Mouse (Mus musculus) erythroid progenitor cell, adult 5-6 weeks (primary cell): Measurements from ENCODE around the gene Vamp8. TPM values are rescaled to one million over a fixed set of nuclear protein-coding genes. Genes with fewer than 3 reads are reported as not detected.
A peak's percentile ranks its signal among the peaks of the same experiment; 100 is the strongest.

Experiments used
- ATAC-seq: replicated peaks from 2 replicates; pipeline ENCODE4 v1.8.0; 2016; ENCODE audit warnings: moderate number of reproducible peaks, mild to moderate bottlenecking, moderate TSS enrichment, inconsistent platforms; ENCODE audit not compliant: poor library complexity, low FRiP score, severe bottlenecking
- total RNA-seq, 2 experiments: library from RNA; stranded (forward) in 1 of 2; stranded (reverse) in 1 of 2; fragments of 150-400 nt in 1 of 2; fragments of 186-747, 209-891 nt in 1 of 2; gene quantifications; 2 replicates each; pipeline versions ENCODE4 v1.2.3 to v1.2.4; 2015 to 2017; ENCODE audit warnings: low replicate concordance in 2 of 2

Gene Vamp8
- total RNA-seq, 2 experiments from 2014 or later: 229 to 259 TPM

DNA sequence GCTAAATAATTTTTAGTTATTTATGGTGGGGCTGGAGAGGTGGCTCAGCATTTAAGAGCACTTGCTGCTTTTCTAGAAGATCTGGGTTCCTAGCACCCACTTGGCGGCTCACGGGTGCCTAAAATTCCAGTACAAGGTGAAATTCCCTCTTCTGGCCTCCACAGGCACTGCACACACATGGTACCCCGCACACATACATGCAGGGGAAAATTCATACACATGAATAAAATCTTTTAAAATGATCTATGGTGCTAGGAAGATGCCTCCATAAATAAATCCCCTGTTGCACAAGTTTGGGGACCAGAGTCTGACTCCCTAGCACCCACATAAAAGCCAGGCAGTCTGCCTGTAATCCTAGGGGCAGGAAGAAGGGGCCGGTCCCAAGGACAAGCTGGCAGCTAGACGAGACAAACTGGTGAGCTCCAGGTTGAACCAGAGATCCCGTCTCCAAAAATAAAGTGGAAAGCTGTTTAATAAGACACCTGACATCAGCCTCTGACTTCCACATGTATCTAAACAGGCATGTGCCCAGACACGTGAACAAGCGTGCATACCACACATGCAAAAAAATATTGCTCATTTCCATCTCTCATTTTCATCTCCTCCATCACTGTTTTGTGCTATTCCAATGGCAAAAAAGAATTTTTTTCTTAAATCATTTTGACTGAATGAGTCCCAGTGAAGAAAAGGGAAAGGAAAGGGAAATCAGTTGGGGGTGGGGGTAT is 11.8 kb downstream of the Vamp8 start:
- ATAC-seq: no peak

DNA sequence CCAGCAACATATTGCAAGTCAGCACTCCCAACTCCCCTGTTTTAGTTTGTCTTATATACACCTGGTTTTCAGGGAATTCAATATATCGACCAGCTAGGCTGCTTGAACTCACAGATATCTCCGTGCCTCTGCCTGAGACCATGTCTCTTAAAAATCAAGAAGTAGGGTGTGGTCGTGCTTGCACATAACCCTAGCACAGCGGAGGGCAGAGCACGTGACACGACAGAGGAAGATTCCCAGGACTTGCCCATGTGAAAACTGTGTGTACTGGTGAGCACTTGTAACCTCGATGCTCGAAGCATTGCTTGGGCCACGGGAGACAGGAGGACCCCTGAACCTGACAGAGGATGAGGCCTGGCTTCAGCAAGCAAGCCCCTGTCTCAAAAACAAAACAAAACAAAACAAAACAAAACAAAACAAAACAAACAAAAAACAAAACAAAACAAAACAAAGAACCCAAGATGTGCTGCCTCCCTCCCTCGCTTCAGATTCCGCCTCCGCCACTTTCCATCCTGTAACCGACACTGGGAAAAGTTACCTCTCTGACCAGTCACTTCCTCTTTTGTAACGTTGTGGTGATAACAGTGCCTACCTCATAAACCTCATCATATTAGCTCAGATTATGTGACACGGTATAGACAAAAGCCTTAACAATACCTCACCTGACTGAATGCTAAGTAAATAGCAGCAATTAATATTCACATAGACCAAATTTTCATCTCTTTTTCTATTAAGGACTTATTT is 15.5 kb downstream of the Vamp8 start:
- peak; percentile 73 for ATAC-seq

DNA sequence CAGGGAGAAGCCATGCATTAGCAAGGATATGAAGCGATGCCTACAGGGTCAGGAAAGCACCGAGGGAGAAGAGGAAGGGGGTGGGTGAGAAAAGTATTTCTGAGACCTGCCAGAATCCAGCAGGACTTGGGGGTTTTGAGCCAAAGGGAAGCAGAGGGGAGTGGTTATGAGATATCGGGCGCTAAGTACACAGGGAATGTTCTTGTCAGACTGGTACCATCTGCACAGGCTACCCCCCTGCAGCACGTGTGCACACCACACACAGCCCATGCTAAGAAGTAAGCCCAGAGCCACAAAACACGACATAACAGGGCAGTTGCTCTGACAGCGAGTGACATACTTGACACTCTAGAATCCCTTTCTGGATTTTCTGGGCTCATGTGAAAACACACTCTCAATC is 16.3 kb downstream of the Vamp8 start:
- ATAC-seq: no peak

DNA sequence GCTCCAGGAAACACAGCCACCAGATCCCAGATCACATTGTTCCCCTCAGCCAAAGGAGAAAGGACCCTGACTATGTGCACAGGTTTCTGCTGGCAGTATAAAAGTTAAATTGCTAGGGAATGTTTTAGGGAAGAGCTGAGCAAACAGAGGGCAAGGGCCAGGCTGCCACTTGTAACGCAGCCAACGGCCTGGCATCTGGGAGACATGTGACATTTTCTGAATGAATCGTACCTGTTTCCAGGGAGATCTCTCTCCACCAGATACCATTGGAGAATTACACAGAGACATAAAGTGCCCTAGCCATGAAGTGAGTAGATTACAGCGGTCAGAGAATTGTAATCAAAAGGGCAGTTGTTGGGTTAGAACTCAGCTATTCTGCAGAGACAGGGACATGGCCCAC is 17.3 kb downstream of the Vamp8 start:
- ATAC-seq: no peak

DNA sequence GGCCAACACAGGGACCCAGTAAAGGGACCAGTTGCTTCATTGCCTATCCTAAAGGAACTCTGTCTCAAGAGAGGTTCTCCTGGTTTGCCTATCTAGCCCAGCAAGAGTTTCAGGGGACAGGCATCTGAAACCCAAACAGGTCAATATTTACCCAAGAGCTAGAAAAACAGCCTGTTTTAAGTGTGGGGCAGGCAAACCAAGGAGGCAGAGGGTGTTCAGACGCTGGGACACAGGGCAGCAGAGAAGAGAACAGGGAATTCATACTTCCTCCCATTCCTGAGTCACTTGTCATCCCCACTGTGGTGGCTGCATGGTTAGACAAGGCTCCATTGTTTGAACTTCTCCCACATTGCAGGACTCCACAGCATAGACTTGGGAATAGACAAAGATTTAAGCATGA is 18.9 kb downstream of the Vamp8 start:
- no peak for ATAC-seq

DNA sequence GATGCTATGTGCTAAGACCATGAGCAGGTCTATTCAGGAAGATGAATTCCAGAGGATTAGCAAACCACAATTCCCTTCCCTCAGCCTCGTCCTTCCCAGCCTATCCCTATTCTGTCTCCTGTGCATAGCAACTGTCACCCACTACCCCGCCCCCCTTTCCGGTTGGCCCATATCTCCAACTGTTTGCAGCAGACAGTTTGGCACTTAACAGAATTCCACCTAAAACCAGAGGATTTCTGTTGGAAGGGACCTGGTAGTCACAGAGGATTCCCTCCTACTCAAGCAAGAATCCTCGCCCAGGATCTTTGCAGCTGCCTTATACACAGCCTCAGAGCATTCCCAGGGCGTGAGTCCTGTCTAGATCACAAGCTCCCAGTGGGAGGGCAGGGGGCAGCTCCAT is 19.4 kb downstream of the Vamp8 start:
- no peak for ATAC-seq

DNA sequence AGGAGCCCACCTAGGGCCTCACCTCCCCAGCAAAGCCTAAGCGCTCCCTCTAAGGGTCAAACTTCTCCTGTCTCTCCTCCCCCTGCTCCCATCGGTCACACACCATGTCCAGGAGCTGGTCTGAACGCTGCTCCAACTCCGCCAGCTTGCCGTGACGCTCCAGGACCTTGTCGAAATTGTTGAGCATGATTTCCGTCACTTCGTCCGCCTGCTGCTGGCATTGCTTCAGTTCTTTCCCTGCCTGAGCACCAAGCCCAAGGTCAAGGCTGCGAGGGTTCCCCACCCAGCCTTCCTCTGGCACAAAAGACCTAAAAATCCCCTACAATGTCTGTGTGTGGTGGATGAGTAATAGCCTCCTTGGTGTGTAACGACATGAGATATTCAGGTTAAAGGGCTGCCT is 20.4 kb downstream of the Vamp8 start:
- no peak for ATAC-seq

DNA sequence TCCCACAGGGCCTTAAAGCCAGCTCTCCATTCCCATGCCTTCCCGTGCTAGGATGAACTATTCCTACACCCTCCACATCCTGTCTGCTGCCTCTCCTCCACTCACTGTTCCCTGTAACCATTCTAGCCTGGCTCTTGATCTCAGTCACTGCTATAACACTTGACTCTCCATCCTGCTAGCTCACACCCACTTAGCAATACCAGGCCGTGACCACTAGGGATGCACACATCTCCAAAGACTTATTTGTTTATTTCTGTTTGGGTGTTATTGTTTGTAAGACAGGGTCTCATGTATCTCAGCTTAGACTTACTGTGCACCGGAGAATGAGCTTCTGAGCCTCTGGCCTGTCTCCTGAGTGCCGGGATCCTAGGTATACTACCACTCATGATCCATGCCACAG is 20.9 kb downstream of the Vamp8 start:
- ATAC-seq: 0 out of 2 replicates have a peak, but pooled peaks have one; percentile 32

DNA sequence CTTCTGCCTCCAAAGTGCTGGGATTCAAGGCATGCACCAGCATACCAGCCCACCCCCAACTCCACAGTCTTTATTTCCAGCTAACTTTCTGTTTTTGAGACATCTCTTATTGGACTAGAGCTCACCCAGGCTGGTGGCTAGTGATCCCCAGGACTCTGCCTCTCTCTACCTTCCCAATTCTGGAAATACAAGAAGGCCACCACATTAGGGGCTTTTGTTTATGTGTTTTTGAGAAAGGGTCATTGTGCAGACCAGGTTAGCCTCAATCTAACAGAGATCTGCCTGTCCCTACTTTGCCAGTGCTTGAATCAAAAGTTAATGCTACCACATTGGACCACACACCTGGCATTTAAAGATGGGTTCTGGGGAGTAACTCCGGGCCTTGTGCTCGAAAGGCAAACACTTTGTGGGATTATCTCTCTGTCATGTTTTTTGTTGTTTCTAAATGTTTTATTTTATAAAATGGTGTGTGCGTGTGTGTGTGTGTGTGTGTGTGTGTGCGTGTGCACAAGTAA is 23.0 kb downstream of the Vamp8 start:
- no peak for ATAC-seq

DNA sequence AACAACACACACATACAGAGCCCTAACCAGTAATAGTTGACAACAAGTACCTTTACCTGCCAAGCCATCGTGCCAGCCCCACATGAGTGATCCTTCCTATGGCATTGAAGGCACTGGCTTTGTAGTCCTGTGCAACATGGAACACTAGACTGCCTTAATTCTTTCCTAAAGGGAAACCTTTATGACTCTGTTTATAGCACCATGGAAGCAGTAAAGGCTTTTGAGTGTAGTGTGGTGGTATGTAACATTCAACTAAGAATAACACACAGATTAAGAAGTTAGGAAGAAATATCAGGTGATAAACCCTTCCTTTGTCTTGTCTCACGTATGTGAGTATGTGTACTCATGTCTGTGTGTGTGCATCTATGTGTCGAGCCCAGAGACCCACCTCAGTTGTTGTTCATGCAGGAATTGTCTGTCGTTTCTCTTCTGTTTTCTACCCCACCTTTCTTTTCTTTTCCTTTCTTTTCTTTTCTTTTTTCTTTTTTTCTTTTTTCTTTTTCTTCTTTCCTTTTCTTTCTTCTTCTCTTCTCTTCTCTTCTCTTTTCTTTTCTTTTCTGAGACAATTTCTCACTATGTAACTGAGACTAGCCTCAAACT is 23.6 kb downstream of the Vamp8 start, which contains the start of gene Rnf181:
Rnf181 (minus strand) TSS at position 113 of the 600 bp plus-strand sequence.
- no peak for ATAC-seq

DNA sequence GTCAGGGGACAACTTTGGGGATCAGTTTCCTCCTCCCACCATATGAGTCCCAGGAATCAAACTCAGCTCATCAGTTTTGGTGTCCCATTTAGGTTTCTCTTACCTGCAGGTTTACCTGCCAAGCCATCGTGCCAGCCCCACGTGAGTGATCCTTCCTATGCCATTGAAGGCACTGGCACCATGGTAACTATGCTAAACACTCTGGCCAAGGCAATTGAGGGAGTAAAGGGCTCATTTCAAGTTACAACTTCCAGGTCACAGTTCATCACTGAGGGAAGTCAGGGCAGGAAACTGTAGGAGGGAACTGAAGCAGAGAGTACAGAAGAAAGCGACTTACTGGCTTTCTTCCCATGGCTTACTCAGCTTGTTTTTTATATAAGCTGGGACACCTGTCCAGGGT is 24.2 kb downstream of the Vamp8 start:
- ATAC-seq: no peak

DNA sequence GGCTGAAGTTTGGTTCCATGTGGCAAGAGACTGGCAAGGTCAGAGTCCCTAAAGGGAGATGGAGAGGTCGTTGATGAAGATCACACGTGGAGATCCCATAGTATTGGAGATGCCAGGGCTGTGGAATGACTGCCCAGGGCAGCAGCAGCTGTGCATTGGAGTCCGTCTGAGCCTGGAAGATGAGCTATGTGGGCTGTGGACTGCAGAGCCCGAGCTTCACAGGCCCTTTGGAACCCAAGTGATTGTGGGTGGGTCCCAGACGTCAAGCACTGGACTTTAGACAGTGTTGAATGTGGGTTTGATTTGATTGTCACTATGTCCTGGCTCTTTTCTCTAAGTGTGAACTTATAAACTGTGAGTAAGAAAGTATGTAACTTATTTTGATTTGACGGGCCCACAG is 25.5 kb downstream of the Vamp8 start:
- ATAC-seq: no peak

DNA sequence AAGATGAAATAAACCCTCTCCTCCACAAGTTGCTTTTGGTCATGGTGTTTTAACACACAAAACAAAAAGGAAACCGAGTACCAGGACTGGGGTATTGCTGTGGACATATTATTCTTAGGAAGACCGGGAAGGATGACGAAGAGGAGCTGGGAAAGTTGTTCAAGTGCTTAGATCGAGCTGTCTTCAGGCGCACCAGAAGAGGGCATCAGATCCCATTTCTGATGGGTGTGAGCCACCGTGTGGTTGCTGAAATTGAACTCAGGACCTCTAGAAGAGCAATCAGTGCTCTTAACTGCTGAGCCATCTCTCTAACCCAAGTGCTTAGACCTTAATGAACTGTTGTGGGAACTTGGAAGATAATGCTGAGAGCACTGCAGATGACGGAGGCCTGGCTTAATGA is 26.5 kb downstream of the Vamp8 start:
- ATAC-seq: no peak

DNA sequence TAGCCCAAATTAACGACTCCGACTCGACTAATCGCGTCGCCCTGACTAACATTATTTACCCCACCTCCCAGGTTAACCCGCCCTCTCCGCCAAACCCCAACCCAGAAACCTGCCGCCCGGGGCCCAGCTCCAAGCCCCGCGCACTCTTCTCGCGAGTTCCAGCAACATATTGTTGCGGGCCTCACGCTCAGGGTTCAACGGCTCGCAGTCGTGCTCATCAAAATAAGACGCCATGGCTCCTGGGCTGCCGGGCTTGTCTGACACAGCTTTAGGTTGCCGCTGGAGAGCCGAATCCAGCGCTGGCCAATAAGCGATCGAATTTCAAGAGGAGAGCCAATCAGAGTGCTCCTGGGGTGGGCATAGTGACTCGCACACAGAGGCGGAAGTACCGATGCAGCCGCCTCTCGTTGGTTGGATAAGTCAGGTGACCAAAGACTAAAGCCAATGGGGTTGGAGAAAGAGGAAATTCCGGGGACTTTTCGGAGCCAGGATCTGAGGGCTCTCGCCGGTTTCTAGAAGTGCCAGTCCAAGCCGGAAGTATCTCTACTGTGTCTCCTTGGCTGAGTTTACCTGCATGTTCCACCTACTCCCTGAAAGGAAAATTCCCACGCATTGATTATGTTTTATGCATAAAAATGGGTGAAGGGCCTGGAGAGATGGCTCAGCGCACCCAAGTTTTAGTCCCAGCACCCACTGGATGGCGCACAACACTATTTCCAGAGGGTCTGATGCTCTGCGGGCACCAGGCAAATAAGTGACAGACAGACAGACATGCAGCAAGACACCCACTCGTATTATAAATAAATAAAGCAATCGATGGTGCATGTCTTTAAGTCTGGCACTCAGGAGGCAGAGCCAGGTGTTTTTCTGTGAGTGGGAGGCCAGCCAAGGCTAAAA is 28.1 kb downstream of the Vamp8 start:
- ATAC-seq: peak; percentile 93

DNA sequence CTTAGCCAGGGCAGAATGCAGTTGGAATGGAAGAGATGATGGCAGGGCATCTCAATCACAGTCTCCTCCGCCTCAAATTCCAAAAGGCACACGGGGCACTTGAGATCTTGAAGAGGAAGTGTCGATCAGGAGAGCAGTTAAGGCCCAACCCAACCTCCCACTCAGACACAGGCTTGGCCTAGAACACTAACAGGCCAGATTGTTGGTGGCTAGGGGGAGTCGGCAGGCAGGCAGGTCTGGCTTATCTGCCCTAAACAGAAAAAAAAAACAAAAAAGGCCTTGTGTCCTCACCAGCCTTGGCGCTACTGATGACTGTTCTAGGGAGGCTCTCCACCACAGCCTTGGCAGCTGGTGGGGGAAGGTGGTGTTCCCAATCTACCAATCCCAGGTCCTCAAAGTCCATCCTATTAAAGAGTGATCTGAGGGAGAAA is 29.4 kb downstream of the Vamp8 start:
- no peak for ATAC-seq

DNA sequence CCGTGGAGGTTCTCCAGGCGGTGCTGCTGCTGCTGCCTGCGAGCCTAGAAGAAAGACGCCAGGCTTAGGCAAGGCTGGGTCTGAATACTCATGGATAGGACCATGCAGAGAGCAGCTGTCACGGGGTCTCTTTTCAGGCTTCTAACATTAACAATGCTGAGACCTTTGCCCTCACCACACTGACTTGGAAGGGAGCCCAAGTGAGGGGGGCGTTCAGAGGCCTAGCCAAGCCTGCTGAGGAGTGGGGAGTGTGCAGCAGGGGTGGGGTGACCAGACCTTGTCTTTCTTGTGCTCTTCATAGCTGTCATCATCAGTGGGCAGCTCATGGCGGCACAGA is 29.9 kb downstream of the Vamp8 start:
- ATAC-seq: no peak

DNA sequence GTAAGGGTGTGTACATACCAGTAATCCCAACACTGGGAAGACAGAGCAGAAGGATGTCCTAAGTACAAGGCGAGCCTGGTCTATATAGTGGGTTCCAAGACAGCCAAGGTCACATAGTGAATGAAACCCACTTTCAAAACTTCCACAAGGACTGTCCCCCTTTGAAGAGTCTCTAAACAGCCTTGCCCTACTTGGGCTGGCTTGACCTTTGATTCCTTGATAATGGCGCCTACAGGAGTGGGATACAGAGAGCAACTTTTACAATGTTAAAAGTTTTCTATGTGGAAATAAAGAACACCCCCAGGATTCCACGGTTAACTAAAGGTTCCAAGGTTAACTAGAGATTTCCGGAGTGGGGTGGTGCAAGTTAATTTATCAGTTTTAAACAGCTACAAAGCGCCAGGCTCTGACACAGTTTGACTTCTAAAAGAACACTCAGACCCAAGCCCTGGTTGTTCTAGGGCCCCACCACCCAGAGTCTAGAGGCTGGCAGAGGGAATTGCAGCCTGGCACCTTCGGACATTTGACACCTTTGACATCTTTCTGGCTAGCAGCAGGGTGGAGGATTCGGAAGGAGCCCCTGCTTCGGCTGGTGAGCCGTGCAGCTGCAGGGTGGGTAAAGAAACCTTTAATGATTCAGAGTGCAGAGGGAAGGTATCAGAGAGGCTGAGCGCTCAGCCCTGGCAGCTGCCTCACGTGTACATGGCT is 30.5 kb downstream of the Vamp8 start:
- ATAC-seq: no peak

DNA sequence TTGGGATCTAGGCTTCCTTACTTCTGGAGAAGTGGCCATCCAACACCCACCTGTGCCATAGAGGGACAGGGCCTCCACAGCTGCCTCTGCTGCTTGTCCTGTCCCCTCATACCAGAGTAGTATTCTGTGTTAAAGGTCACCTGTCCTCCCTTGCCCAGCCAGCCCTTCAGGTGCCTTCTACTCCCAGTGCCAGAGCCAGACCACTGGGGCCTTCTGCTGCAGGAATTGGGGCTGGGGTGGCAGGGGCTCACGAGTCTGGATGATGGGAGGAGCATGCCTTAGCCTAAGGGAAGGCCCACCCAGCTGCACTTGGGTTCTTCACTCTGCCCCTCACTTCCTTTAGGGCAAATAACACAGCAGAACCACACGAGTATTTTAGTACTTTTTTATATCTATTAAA is 31.2 kb downstream of the Vamp8 start:
- no peak for ATAC-seq

DNA sequence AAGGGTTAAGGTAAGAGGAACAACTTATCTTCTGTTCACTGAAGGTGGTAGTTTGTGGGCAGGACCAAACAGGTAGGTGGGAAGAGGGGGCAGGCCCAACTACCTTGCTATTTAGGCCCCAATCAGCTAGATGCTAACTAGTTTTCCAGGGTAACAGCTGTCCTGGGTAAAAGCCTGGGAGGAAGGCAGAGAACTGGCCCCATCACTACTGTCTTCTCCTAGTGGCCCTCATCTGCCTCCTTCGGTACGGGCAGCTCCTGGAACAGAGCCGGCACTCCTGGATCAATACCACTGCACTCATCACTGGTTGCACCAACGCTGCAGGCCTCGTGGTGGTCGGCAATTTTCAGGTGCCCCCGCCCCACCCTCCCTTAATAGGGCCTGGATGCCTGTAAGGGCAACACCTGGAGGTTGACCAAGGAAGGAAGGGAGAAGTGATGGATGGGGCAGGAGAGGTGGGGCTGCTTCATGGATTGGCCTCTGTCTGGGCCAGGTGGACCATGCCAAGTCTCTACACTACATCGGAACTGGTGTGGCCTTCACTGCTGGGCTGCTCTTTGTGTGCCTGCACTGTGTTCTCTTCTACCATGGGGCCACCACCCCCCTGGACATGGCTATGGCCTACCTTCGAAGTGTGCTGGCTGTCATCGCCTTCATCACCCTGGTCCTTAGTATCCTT is 32.3 kb downstream of the Vamp8 start:
- no peak for ATAC-seq
